Mouse (Mus musculus): ENCODE measurements around the gene Tmem60. TPM values are rescaled to one million over a fixed set of nuclear protein-coding genes. Genes with fewer than 3 reads are reported as not detected.

Gene Tmem60
- total RNA-seq, 2 experiments from 2014 or later: 17.6 to 19.7 TPM

GRCm38 (mm10) chr5:20918967-20919366 lies 37.0 kb downstream of the Tmem60 start:
- TF ChIP-seq CTCF (IDR thresholded peaks at IDR 0.05): no peak
- intact Hi-C loops (cut with DNase I): no loop called here
- Histone ChIP-seq H3K4me3 (no peak overlapping the region), H3K27ac (no peak overlapping the region)
- DNase-seq: no peak

GRCm38 (mm10) chr5:20919566-20919965 lies 37.6 kb downstream of the Tmem60 start:
- no peak for TF ChIP-seq CTCF (IDR thresholded peaks at IDR 0.05)
- intact Hi-C loops (cut with DNase I): no loop called here
- no peak for DNase-seq
- Histone ChIP-seq H3K4me3 (no peak overlapping the region), H3K27ac (no peak overlapping the region)

DNA sequence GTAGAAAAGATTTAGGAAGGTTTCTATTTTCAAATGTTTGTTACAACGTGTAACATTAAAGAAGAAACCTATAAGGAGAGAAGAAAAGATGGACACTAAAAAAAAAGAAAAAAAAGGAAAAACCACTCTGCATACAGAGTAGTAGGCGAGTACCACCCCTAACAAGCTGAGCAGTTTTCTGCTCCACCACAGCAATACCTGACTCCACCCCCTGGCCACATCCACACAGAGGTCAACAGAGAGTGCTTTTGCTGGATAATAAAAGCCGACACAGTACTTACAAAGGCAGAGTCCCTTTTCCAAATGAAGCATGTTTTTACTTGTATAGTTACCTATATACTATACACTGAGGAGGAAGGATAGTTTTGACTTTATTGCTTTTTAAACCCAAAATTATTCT lies 42.6 kb downstream of the Tmem60 start:
- no peak overlapping the region for H3K27ac ChIP-seq
- no peak overlapping the region for H3K4me3 ChIP-seq
- no peak for DNase-seq
- intact Hi-C loops (cut with DNase I): no loop called here
- TF ChIP-seq CTCF (IDR thresholded peaks at IDR 0.05): no peak

GRCm38 (mm10) chr5:20925451-20925850 lies 43.5 kb downstream of the Tmem60 start:
- Histone ChIP-seq H3K4me3 (no peak overlapping the region), H3K27ac (no peak overlapping the region)
- intact Hi-C loops (cut with DNase I): no loop called here
- no peak for DNase-seq
- no peak for TF ChIP-seq CTCF (IDR thresholded peaks at IDR 0.05)

DNA sequence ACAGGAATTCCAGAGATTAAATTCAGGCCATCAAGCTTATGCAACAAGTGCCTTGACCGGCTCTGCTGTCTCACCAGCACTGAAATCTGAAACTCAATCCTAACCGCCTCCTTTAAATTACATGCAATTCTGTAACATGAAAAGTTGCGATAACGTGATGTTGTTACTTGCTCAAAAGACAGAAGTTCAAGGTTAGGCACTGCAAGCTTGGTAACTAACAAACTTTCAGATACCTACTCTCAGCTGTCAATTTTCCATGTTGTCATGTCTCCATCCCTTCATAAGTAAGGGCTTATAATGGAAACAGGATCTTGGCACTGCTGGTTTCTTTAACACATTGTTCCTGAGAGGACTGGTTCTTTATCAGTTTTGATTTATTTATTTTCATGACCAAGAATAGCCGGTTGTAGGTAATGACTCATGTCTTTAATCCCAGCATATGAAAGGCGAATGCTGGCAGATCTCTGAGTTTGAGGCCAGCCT lies 47.7 kb downstream of the Tmem60 start:
- no peak for TF ChIP-seq CTCF (IDR thresholded peaks at IDR 0.05)
- DNase-seq: no peak

GRCm38 (mm10) chr5:20930430-20930829 lies 48.4 kb downstream of the Tmem60 start:
- no peak for DNase-seq
- Histone ChIP-seq H3K27ac (peak overlapping the region; percentile 83), H3K4me3 (peak overlapping the region; percentile 4; the same call in 1 of the 2 replicates)
- intact Hi-C loops (cut with DNase I): no loop called here
- TF ChIP-seq CTCF (IDR thresholded peaks at IDR 0.05): no peak

More for the DNA sequence above, 47.7 kb downstream of the Tmem60 start:
- Histone ChIP-seq H3K4me3 (no peak overlapping the region), H3K27ac (peak overlapping the region; percentile 83)
- intact Hi-C loops (cut with DNase I): no loop called here

DNA sequence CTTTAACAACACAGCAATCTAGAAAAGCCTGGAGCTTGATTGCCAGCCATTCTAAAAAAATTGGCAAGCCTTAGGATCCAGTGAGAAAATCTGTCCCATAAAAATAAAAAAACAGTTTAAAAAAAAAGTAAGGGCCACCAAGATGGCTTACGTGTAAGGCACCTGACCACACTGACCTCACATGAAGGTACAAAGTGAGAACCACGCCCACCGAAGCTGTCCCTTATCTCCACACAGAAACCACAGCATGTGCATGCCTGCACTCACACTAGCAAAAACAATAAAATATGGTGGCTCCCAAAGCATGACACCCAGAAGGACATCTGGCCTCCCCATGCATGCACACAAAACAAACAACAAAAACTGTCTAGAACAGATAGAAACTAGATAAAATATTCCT lies 49.3 kb downstream of the Tmem60 start:
- no peak for DNase-seq
- peak overlapping the region; percentile 83; the same call in 1 of the 2 replicates for H3K27ac ChIP-seq
- no peak for TF ChIP-seq CTCF (IDR thresholded peaks at IDR 0.05)
- intact Hi-C loops (cut with DNase I): no loop called here
- no peak overlapping the region for H3K4me3 ChIP-seq

GRCm38 (mm10) chr5:20932585-20932984 lies 50.6 kb downstream of the Tmem60 start:
- intact Hi-C loops (cut with DNase I): no loop called here
- TF ChIP-seq CTCF (IDR thresholded peaks at IDR 0.05): no peak
- DNase-seq: no peak
- Histone ChIP-seq H3K27ac (no peak overlapping the region), H3K4me3 (no peak overlapping the region)

GRCm38 (mm10) chr5:20935934-20936333 lies 53.9 kb downstream of the Tmem60 start:
- intact Hi-C loops (cut with DNase I): no loop called here
- no peak overlapping the region for H3K4me3 ChIP-seq
- peak overlapping the region; percentile 49 for H3K27ac ChIP-seq
- no peak for DNase-seq
- no peak for TF ChIP-seq CTCF (IDR thresholded peaks at IDR 0.05)

Other genes with a start within 250 kb of the Tmem60 start
- 100 to 1,000 TPM; 176 to 181 TPM for gene Phtf2, start 67 bp upstream of the Tmem60 start, total RNA-seq (2021)
- gene Rsbn1l, start 74.2 kb downstream of the Tmem60 start, total RNA-seq (2021): 1 to 10 TPM; 9.2 to 9.9 TPM
- 10 to 100 TPM; 10.9 to 17.0 TPM for gene Ptpn12, start 173.7 kb downstream of the Tmem60 start, total RNA-seq (2021)